Mouse (Mus musculus) lung, adult 2 months (tissue): ENCODE measurements around the gene Scarf1.

Experiments used
- CTCF ChIP-seq: fragments of 200-500 bp; IDR thresholded peaks from 2 replicates; pipeline ENCODE4 v1.5.1; 2011; ENCODE audit warnings: mild to moderate bottlenecking, low read length, control low read depth; ENCODE audit not compliant: insufficient read depth
- POLR2A ChIP-seq: fragments of 200-500 bp; IDR thresholded peaks from 2 replicates; pipeline ENCODE4 v1.6.1; 2011; ENCODE audit warnings: low read depth, mild to moderate bottlenecking, control low read depth, low read length, borderline replicate concordance; ENCODE audit errors: extremely low read depth

GRCm38 (mm10) chr11:75512301-75513018, 880 bp upstream of the Scarf1 start:
- TF ChIP-seq CTCF (no peak), POLR2A (no peak)
